Comparison of ENCODE assay signal across 16 mouse cellular contexts in the genomic region with DNA sequence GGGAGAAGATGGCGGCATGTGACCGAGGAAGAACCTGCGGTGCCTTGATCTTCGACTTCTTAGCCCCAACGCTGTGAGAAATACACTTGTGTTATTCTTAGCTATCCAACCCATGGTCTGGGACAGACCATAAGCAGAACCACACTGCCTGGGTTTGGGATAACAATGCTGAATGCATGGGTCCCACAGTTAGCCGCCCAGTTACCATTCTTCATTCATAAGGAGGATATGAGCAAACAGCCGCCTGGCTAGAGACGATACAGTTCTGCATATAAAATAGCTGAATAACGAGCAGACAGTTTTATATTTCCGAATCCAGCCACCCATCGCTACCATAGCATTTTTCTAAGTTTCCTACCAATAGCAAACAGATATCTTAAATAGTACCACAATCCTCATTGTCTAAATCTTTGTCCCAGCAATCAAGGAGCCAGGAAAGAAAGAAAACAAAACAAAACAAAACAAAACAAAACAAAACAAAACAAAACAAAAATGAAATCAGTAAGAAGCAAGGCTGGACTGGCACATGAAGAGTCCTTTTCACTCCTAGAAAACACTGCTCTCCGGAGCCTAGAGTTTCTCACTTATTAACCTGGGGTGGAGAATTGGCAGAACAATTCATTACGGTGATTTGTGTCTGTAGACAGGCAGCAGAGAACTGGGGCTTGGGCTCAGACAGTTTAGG.
A peak's percentile ranks its signal among the peaks of the same experiment; 100 is the strongest.
DNase-seq lines count a peak whose midpoint lies in the region; ATAC-seq and TF ChIP-seq lines count a peak whose summit lies in the region.
"Had no signal": no experiment of that assay in that cellular context is flagged by ENCODE, and none has a peak within 500 bp of the region (broad histone marks: within the 10 kb centered on the region; RNA-seq: fewer than 3 reads in every experiment).

No protein-coding gene starts in this region.

- TF ChIP-seq CTCF in kidney, postnatal 0 days (IDR thresholded peaks at IDR 0.05; ENCODE audit: low read depth): no peak

- no peaks in the 10 kb centered on the region for H3K9me3 ChIP-seq in kidney, postnatal 0 days (replicated peaks; ENCODE audit: low read length)
- no peaks in the 10 kb centered on the region for H3K9me3 ChIP-seq in hindbrain, embryonic 14.5 days (ENCODE audit: control insufficient read depth, low read length)
- H3K9me3 ChIP-seq in limb, embryonic 12.5 days: no peaks in the 10 kb centered on the region
- no peaks in the 10 kb centered on the region for H3K9me3 ChIP-seq in neural tube, embryonic 14.5 days (ENCODE audit: control insufficient read depth, low read length)
- H3K9me3 ChIP-seq: heart, embryonic 12.5 days; liver, embryonic 15.5 days had no signal

- no peak for ATAC-seq in kidney, postnatal 0 days (replicated peaks; ENCODE audit: low FRiP score, low read depth)
- no peak for ATAC-seq in hindbrain, embryonic 14.5 days (ENCODE audit: low FRiP score)
- no peak for ATAC-seq in limb, embryonic 12.5 days (ENCODE audit: insufficient number of reproducible peaks, insufficient read depth, low FRiP score, low TSS enrichment, low read depth)
- no peak for ATAC-seq in neural tube, embryonic 14.5 days (ENCODE audit: low read depth)
- ATAC-seq: forebrain, embryonic 14.5 days had no signal

- no peak overlapping the region for H3K27ac ChIP-seq in kidney, postnatal 0 days
- H3K27ac ChIP-seq in hindbrain, embryonic 14.5 days: no peak overlapping the region
- H3K27ac ChIP-seq in limb, embryonic 12.5 days: peak overlapping the region; percentile 29; the same call in 1 of the 2 replicates
- H3K27ac ChIP-seq in neural tube, embryonic 14.5 days (ENCODE audit: low read depth, low read length): no peak overlapping the region
- H3K27ac ChIP-seq: layer of hippocampus, adult 2 months; liver, embryonic 15.5 days had no signal

- no peak overlapping the region for H3K9ac ChIP-seq in kidney, postnatal 0 days (ENCODE audit: low read depth, low read length)
- H3K9ac ChIP-seq in hindbrain, embryonic 14.5 days: no peak overlapping the region
- H3K9ac ChIP-seq in limb, embryonic 12.5 days (replicated peaks): no peak overlapping the region
- no peak overlapping the region for H3K9ac ChIP-seq in neural tube, embryonic 14.5 days (replicated peaks; ENCODE audit: low read depth, low read length)
- H3K9ac ChIP-seq: heart, embryonic 12.5 days; liver, embryonic 15.5 days had no signal

- no peak overlapping the region for H3K4me3 ChIP-seq in kidney, postnatal 0 days (replicated peaks; ENCODE audit: low read depth, low read length)
- H3K4me3 ChIP-seq in hindbrain, embryonic 14.5 days (replicated peaks; ENCODE audit: low read length): no peak overlapping the region
- H3K4me3 ChIP-seq in limb, embryonic 12.5 days (replicated peaks): no peak overlapping the region
- H3K4me3 ChIP-seq in neural tube, embryonic 14.5 days (ENCODE audit: low read depth, low read length): no peak overlapping the region
- H3K4me3 ChIP-seq: heart, embryonic 12.5 days; layer of hippocampus, adult 2 months; liver, embryonic 15.5 days; myocyte had no signal

- H3K36me3 ChIP-seq in kidney, postnatal 0 days (ENCODE audit: insufficient read depth, low read length): no peaks in the 10 kb centered on the region
- H3K36me3 ChIP-seq in hindbrain, embryonic 14.5 days (replicated peaks; ENCODE audit: control insufficient read depth, insufficient read depth): no peaks in the 10 kb centered on the region
- no peaks in the 10 kb centered on the region for H3K36me3 ChIP-seq in limb, embryonic 12.5 days
- no peaks in the 10 kb centered on the region for H3K36me3 ChIP-seq in neural tube, embryonic 14.5 days (ENCODE audit: control insufficient read depth, insufficient read depth, low read length)
- H3K36me3 ChIP-seq: heart, embryonic 12.5 days; liver, embryonic 15.5 days had no signal

- no peak for DNase-seq in kidney, postnatal 0 days (ENCODE audit: low spot score)
- no peak for DNase-seq in kidney, postnatal 10 days
- DNase-seq in hindbrain, embryonic 14.5 days (ENCODE audit: low spot score): no peak
- no peak for DNase-seq in layer of hippocampus, adult 8-10 months (ENCODE audit: low spot score in 2 of 2)
- DNase-seq in Muller cell, postnatal 12 days (ENCODE audit: inconsistent ontology term): no peak
- DNase-seq: cerebellum, adult 9-11 months; kidney, adult 8-10 months; right cerebral cortex, postnatal 25 days; thymus, postnatal 25 days had no signal

- 80% methylated on average over 13 of the region's 13 CpGs for WGBS in kidney, postnatal 0 days
- WGBS in hindbrain, embryonic 14.5 days: 79% methylated on average over 13 of the region's 13 CpGs
- 71% methylated on average over 13 of the region's 13 CpGs for WGBS in limb, embryonic 12.5 days
- 80% methylated on average over 13 of the region's 13 CpGs for WGBS in neural tube, embryonic 14.5 days

- H3K27me3 ChIP-seq in kidney, postnatal 0 days (ENCODE audit: insufficient read depth, low read length): no peaks in the 10 kb centered on the region
- no peaks in the 10 kb centered on the region for H3K27me3 ChIP-seq in hindbrain, embryonic 14.5 days (ENCODE audit: control insufficient read depth, insufficient read depth, low read length)
- H3K27me3 ChIP-seq in limb, embryonic 12.5 days: no peaks in the 10 kb centered on the region
- H3K27me3 ChIP-seq in neural tube, embryonic 14.5 days (ENCODE audit: control insufficient read depth, insufficient read depth, low read length): no peaks in the 10 kb centered on the region
- H3K27me3 ChIP-seq: liver, embryonic 15.5 days had no signal

- H3K4me1 ChIP-seq in kidney, postnatal 0 days (replicated peaks; ENCODE audit: insufficient read depth, low read length): no peaks in the 10 kb centered on the region
- H3K4me1 ChIP-seq in hindbrain, embryonic 14.5 days (replicated peaks; ENCODE audit: control insufficient read depth, insufficient read depth, low read length): no peaks in the 10 kb centered on the region
- H3K4me1 ChIP-seq in limb, embryonic 12.5 days (replicated peaks): peaks cover 23% of the 10 kb centered on the region
- no peaks in the 10 kb centered on the region for H3K4me1 ChIP-seq in neural tube, embryonic 14.5 days (ENCODE audit: control insufficient read depth, insufficient read depth, low read length)
- H3K4me1 ChIP-seq: heart, embryonic 12.5 days; liver, embryonic 15.5 days had no signal

- H3K4me2 ChIP-seq in kidney, postnatal 0 days (ENCODE audit: low read length): peak overlapping the region; percentile 19
- peak overlapping the region; percentile 20; the same call in 1 of the 2 replicates for H3K4me2 ChIP-seq in hindbrain, embryonic 14.5 days (replicated peaks)
- H3K4me2 ChIP-seq in limb, embryonic 12.5 days: no peak overlapping the region; the same call in 1 of the 2 replicates
- 0 out of 2 replicates have a peak overlapping the region, but pooled peaks have one; percentile 16 for H3K4me2 ChIP-seq in neural tube, embryonic 14.5 days (ENCODE audit: low read depth, low read length)
- H3K4me2 ChIP-seq: heart, embryonic 12.5 days; liver, embryonic 15.5 days had no signal
